Mouse (Mus musculus): ENCODE measurements at regions not wholly inside any gene's neighbourhood (a gene's known extent, or its start where the extent isn't known, plus 50 kb on each side); places are given as distances from the start of the nearest gene placed in this dataset.

DNA sequence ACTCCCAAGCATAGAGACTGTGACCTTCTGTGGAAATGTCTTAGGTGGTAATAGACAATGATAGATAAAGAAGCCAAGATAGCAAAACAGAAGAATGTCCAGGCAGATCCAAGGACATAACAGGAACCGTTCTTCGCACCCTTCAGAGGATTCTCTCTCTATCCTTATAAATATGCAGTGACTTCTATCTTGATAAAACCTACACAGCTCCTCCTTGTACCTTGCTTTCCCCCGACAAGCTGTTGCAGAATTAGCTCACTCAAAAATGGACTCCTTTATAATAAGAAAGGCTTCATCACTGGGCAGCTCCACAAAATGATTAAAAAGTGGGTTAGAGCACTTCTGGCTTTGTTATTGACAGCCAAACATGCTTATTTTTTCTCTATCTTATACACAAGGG, 245.4 kb upstream of the Adra1b start (continued):
- TF ChIP-seq ETS1 (conservative IDR thresholded peaks at IDR 0.05; ENCODE audit: low read depth, low read length) (no peak), SMC3 (IDR thresholded peaks at IDR 0.05; ENCODE audit: low read depth, low read length) (no peak)

- no peaks in the 10 kb centered on the region for H3K36me3 ChIP-seq (replicated peaks in 1 of 2; ENCODE audit: control insufficient read depth in 1 of 2, insufficient read depth in 1 of 2, low read length in 1 of 2)
- no peaks in the 10 kb centered on the region for H3K27me3 ChIP-seq (replicated peaks)
- no peak overlapping the region for H3K9ac ChIP-seq (ENCODE audit: insufficient read depth, low read depth)
- TF ChIP-seq RCOR1 (conservative IDR thresholded peaks at IDR 0.05; ENCODE audit: low read depth, low read length) = no peak
- no peak for TF ChIP-seq IRF4 (IDR thresholded peaks at IDR 0.05; ENCODE audit: low read depth, low read length)
- TF ChIP-seq EP300 (IDR thresholded peaks at IDR 0.05; ENCODE audit: low read length) = no peak
- TF ChIP-seq ZKSCAN1 (IDR thresholded peaks at IDR 0.05; ENCODE audit: borderline replicate concordance, low read depth, low read length) = no peak
- no peak for TF ChIP-seq JUND (conservative IDR thresholded peaks at IDR 0.05; ENCODE audit: low read depth, low read length)
- no peak for TF ChIP-seq BHLHE40 (IDR thresholded peaks at IDR 0.05; ENCODE audit: low read depth, low read length)
- no peak for TF ChIP-seq NELFE (IDR thresholded peaks at IDR 0.05; ENCODE audit: low read depth, low read length)
- no peak for TF ChIP-seq USF2 (conservative IDR thresholded peaks at IDR 0.05; ENCODE audit: low read depth, low read length)
- TF ChIP-seq POLR2A (IDR thresholded peaks at IDR 0.05; ENCODE audit: low read depth, low read length) = no peak
- TF ChIP-seq MYC (IDR thresholded peaks at IDR 0.05; ENCODE audit: low read depth, low read length) = no peak
- TF ChIP-seq USF1 (IDR thresholded peaks at IDR 0.05; ENCODE audit: low read depth, low read length) = no peak
- no peak for TF ChIP-seq ETS1 (conservative IDR thresholded peaks at IDR 0.05; ENCODE audit: low read depth, low read length)
- no peak for TF ChIP-seq KAT2A (IDR thresholded peaks at IDR 0.05; ENCODE audit: insufficient replicate concordance, low read length)
- TF ChIP-seq ELF1 (IDR thresholded peaks at IDR 0.05; ENCODE audit: low read depth, low read length) = no peak
- TF ChIP-seq CHD1 (IDR thresholded peaks at IDR 0.05; ENCODE audit: low read depth, low read length) = no peak
- TF ChIP-seq MAZ (IDR thresholded peaks at IDR 0.05; ENCODE audit: low read depth, low read length) = no peak
- TF ChIP-seq JUN (IDR thresholded peaks at IDR 0.05; ENCODE audit: insufficient read depth, low read depth, low read length) = no peak
- TF ChIP-seq MXI1 (IDR thresholded peaks at IDR 0.05; ENCODE audit: low read depth, low read length) = no peak
- TF ChIP-seq NRF1 (IDR thresholded peaks at IDR 0.05; ENCODE audit: low read depth, low read length) = no peak
- no peaks in the 10 kb centered on the region for H3K79me2 ChIP-seq (replicated peaks; ENCODE audit: control insufficient read depth, extremely low read depth, insufficient read depth, poor library complexity, severe bottlenecking)
- H3K4me1 ChIP-seq (ENCODE audit: control insufficient read depth in 1 of 2, insufficient read depth in 2 of 2) = no peaks in the 10 kb centered on the region
- DNase-seq (ENCODE audit: extremely low read depth) = no peak
- no peak overlapping the region for H3K4me2 ChIP-seq (ENCODE audit: insufficient read depth, low read depth, poor library complexity, severe bottlenecking)
- in situ Hi-C loops (cut with MboI; ENCODE audit: low pct_ligation_motif_present, low pct_unique_long_range_greater_than_20kb, low sequenced_read_pairs) = no loop called here
- dilution Hi-C loops (cut with MboI; ENCODE audit: extremely low pct_ligation_motif_present, extremely low pct_unique_long_range_greater_than_20kb, low sequenced_read_pairs) = no loop called here
- no peaks in the 10 kb centered on the region for H3K9me3 ChIP-seq (replicated peaks; ENCODE audit: low read length)
- H3K27ac ChIP-seq (ENCODE audit: insufficient read depth, low read depth) = no peak overlapping the region
- no peak overlapping the region for H3K4me3 ChIP-seq (replicated peaks in 1 of 3; ENCODE audit: low read depth in 2 of 3, low read length in 2 of 3, poor library complexity in 1 of 3)
These were observed 246.3 kb upstream of the Il12b start for GRCm38 (mm10) chr11:44153576-44153975.

- Histone ChIP-seq H3K9me3 (replicated peaks; ENCODE audit: low read length) (no peaks in the 10 kb centered on the region), H3K4me1 (ENCODE audit: control insufficient read depth in 1 of 2, insufficient read depth in 2 of 2) (no peaks in the 10 kb centered on the region), H3K79me2 (replicated peaks; ENCODE audit: control insufficient read depth, extremely low read depth, insufficient read depth, poor library complexity, severe bottlenecking) (no peaks in the 10 kb centered on the region), H3K4me3 (replicated peaks in 1 of 3; ENCODE audit: low read depth in 2 of 3, low read length in 2 of 3, poor library complexity in 1 of 3) (no peak overlapping the region), H3K9ac (ENCODE audit: insufficient read depth, low read depth) (no peak overlapping the region), H3K4me2 (ENCODE audit: insufficient read depth, low read depth, poor library complexity, severe bottlenecking) (no peak overlapping the region), H3K27me3 (replicated peaks) (no peaks in the 10 kb centered on the region), H3K27ac (ENCODE audit: insufficient read depth, low read depth) (no peak overlapping the region), H3K36me3 (replicated peaks in 1 of 2; ENCODE audit: control insufficient read depth in 1 of 2, insufficient read depth in 1 of 2, low read length in 1 of 2) (no peaks in the 10 kb centered on the region)
- in situ Hi-C loops (cut with MboI; ENCODE audit: low pct_ligation_motif_present, low pct_unique_long_range_greater_than_20kb, low sequenced_read_pairs) = no loop called here
- no peak for TF ChIP-seq ZC3H11A (IDR thresholded peaks at IDR 0.05; ENCODE audit: low read depth, low read length)
- no peak for TF ChIP-seq RCOR1 (conservative IDR thresholded peaks at IDR 0.05; ENCODE audit: low read depth, low read length)
- TF ChIP-seq NRF1 (IDR thresholded peaks at IDR 0.05; ENCODE audit: low read depth, low read length) = no peak
- no peak for TF ChIP-seq E2F4 (IDR thresholded peaks at IDR 0.05; ENCODE audit: insufficient replicate concordance, low read depth, low read length)
- no peak for TF ChIP-seq MXI1 (IDR thresholded peaks at IDR 0.05; ENCODE audit: low read depth, low read length)
- TF ChIP-seq TBP (conservative IDR thresholded peaks at IDR 0.05; ENCODE audit: low read depth, low read length) = no peak
- TF ChIP-seq CHD2 (IDR thresholded peaks at IDR 0.05; ENCODE audit: low read length) = no peak
- no peak for TF ChIP-seq ZKSCAN1 (IDR thresholded peaks at IDR 0.05; ENCODE audit: borderline replicate concordance, low read depth, low read length)
- dilution Hi-C loops (cut with MboI; ENCODE audit: extremely low pct_ligation_motif_present, extremely low pct_unique_long_range_greater_than_20kb, low sequenced_read_pairs) = no loop called here
- no peak for DNase-seq (ENCODE audit: extremely low read depth)
These were observed 244.3 kb upstream of the Il12b start for GRCm38 (mm10) chr11:44155591-44155990.

All from CH12.LX (cell line).